Mouse (Mus musculus): ENCODE measurements around the gene Ajuba.
"Not testable (repeated sequence)": the region's sequence is repeated elsewhere in the genome, so short reads cannot be mapped to it uniquely, and the experiment has no call there.

Gene Ajuba

DNA sequence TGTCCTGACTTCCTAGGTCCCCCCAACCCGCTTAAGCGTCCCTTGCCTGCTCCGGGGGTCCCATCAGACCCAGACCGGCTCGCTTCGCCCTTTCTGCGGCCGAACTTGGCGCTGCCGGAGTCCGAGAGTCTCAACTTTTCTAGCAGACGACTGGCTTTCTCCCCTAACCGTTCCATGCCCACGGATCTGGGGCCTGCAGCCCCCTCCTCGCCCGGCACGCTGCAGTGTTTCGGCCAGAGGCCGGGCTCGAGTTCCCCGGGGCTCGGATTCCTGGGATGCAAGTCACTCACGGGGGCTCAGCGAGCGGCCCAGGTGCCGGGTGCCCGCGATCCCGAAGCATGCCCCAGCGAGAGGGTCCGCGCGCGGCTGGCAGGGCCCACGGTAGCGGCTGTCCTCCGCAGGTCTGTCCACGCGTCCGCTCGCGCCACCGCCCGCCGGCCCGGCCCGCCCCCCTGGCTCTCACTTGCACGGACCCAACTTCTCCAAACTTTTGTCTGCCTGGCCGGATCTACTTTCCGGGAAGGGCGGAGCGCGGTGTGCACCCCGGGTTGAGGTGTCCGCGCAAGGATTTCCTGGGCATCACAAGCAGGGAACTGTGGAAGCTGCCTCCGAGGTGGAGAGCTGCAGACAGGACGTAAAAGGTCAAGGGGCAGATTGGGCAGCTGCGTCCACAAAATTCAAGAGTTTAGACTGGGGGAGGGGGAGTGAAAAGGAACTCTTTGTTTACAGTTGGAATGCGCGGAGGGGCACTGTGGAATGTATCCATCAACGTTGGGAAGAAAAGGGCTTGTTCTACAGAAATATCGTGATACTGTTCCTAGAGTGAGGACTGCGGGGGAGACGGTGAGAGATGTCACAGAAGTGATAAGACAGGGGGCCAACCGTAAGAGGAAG lies at the start of gene Ajuba:
Ajuba (minus strand) TSS at position 470 of the 894 bp plus-strand sequence.
- in situ Hi-C loops (cut with MboI): no loop called here

DNA sequence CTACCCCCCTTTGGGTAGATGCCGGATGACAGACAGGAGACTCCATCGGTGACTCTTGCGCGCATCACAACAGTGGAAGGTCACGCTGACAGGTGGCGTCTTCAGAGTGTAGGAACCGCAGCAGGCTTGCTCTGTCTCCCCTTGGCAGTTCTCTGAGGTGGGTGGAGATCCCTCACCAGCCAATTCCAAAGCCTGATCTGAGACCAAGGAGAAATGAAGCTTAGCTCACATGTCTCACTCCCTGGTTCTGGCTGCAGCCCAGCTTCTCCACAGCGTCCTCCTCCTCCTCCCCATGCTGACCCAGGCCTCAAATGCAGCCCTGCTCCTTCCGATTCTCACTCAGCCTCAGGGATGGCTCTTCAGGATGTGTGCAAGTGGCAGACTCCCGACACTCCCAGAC lies 47.6 kb upstream of the Ajuba start:
- in situ Hi-C loops (cut with MboI): no loop called here

DNA sequence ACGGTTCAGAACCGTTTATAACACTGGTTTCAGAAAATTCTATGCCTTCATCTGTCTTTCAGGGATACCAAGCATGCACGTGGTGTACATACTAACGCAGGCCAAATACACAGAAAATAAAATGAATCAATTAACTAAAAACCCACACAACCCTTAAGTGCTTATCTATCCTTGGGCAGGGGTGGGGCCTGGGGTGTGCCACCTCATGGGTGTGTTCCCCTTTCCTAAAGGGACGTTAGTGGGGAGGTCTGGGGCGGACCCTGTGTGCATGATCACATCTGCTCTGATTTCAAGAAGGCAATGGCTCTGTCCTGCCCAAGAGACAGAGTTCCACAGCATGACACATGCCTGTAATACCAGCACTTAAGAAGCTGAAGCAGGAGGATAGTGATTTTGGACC lies 46.0 kb upstream of the Ajuba start:
- in situ Hi-C loops (cut with MboI): no loop called here

DNA sequence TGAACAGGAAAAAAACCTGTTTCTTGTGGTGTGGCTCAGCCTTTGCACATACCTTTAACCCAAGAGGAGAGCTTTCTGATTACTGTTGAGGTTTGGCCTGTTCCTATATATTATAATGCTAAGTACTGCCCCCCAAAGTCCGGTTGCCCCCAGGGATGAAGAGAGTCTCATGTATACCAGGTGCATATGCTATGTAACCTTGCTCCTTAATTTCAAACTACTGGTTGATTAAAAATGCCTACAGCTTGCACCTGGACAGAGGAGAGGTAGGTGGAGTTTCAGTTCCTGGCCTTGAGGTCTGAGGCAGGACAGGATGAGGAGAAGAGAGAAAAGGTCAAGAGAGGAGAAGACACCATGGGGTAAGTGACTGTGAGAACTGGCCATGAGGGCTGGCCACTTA lies 43.8 kb upstream of the Ajuba start, which contains the start of gene Psmb11:
Psmb11 (plus strand) TSS at position 301 of the 400 bp plus-strand sequence.
- in situ Hi-C loops (cut with MboI): no loop called here

DNA sequence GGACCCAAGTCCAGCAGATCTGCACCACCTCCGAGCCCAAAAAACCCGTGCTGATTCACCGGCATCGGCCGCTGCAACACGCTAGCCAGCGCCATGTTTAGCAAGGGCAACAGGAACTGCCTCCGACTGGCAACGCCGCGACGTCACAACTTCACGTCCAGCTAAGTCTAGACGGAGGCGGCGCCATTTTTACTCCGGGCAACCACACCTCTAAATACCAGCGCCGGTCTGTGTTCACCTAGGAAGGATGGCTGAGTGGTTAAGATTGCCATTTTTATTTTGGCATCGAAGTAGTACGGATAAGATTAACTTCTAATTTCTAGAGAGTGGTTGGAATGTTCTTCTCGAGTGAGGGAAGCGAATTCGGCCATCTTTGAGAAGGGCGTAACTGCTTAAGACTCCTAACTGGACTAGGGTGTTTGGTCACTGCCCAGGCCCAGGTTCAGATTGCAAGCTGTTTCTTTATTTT lies 40.6 kb upstream of the Ajuba start, which contains the start of gene Psmb5:
Psmb5 (minus strand) TSS at position 126 of the 469 bp plus-strand sequence.
- in situ Hi-C loops (cut with MboI): no loop called here

DNA sequence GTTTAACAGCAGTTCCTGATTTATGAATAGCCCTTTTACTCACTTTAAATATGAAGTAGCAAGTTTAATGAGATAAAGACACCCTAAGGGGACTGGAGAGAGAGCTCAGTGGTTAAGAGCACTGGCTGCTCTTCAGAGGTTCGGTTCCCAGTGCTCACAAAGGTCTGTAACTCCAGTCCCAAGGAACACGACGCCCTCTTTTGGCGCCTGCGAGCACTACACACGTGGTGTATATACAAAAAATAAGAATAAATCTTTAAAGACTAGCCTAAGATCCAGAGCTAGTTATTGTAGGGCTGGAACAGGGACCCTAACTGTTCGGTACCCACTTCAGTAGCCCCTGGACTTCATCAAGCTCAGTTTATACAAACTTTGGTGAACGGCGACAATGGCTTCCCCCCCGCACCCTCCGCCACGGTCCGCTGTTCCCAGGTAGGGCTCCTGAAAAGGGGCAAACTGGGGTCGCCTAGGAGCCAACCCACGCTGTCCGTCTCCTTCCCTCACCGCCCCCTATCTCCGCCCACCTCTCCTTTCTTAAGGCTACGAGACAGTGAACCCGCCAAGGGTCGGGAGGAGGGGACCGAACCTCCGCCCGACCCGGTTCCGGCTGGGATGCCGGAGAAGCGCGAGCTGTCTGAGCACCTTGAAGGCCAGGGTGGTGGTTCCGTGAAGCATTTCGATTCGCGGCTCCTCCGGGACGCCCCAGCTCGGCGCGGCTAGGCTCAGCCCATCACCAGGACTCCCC lies 40.0 kb upstream of the Ajuba start:
- in situ Hi-C loops (cut with MboI): no loop called here

DNA sequence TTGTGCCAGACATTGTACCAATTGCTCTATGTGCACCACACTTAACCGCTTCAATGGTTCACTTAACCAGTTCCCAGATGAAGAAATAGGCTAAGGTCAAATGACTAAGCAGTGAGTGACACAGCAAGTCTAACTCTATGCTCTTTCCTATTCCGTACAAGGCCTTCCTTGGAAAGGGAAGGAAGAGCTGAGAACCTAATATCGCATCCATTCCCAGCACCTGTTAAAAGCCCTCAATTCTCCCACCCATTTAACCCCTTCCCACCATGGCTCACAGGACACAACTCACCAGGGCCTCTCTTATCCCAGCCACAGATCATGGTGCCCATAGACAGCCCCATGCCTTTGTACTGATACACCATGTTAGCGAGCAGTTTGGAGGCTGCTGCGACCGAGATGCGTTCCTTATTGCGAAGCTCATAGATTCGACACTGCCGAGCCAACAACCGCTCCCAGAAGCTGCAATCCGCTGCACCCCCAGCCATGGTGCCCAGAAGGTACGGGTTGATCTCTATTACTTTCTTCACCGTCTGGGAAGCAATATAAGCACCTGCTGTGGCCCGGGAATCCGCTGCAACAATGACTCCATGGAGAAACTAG lies 39.0 kb upstream of the Ajuba start:
- in situ Hi-C loops (cut with MboI): no loop called here

DNA sequence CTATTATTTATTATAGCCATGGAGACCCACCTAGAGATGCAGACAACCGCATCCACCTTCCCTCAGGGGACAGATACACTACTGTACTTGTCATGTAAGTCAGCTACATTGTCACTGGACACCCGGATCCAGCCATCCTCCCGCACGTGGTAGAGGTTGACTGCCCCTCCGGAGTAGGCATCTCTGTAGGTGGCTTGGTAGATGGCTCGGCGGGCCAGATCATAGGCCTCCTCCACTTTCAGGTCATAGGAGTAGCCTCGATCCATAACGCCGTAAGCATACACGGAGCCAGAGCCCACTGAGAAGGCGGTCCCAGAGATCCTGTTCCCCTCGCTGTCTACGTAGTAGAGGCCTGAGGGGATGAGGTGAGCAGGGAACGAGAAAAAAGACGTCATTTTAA lies 36.8 kb upstream of the Ajuba start:
- in situ Hi-C loops (cut with MboI): not testable (repeated sequence)

DNA sequence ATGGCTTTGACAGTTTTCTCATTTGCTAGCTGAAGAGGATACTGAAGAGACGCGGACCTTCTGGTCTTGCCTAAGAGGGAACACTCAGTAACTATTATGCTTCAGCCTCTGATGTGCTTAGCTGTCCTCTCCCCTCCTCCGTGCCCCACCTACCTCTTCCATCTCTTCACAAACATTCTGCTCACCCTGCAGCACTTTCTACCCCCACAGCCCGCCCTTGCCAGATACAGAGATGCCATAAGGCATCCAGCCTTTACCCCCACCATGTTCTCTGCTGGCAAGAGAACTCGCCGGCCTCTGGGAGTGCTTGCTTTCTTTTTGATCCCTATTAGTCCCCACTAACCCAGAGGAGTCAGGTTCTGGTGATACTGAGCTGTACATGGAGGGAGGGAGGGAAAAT lies 33.3 kb upstream of the Ajuba start:
- in situ Hi-C loops (cut with MboI): no loop called here

DNA sequence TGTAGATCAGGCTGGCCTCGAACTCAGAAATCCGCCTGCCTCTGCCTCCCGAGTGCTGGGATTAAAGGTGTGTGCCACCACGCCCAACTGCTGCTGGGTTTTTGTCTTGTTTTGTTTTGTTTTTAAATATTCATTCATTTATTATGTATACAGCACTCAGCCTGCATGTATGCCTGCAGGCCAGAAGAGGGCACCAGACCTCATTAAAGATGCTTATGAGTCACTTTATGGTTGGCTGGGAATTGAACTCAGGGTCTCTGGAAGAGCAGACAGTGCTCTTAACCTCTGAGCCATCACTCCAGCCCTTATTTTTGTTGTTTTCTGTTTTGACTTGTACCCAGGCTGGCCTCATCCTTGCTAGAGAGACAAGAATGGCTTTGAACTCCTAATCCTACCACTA lies 32.6 kb upstream of the Ajuba start:
- in situ Hi-C loops (cut with MboI): no loop called here

DNA sequence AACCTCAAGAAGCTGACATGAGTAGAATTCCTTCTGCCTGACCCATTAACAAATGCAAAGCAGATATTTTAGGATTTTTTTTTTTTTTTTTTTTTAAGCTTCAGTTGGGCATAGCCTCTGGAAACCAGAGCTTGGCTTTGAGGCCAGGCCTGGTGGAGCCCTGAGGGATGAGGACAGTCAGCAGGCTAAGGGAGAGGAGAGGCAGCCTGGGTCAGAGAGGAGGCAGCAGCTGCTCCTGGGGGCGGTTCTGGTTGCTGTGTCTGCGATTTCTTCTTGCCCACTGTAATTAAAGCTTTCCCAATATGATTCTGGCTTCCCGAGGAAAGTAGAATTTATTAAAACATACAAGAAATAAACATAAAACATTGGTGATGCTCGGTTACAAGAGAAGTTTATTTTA lies 31.9 kb upstream of the Ajuba start:
- in situ Hi-C loops (cut with MboI): no loop called here

DNA sequence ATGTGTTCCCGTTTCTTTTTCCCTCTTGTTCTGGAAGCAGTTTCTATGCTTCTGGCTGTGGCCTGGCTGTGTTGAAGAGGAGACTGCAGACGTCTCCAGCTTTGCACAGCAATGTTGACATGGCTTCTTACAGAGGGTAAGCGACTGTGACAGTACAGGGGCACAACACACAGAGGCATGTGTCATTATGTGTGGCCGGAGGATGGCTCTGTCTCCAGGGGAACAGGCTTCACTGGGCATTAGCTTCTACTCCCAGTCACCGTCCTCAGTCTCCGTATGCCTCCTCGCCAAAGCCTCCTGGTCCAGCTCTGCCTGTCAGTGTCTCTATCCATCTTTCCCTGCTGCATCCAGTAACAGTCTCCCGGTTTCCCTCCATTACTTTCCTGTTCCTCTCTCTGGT lies 29.9 kb upstream of the Ajuba start:
- in situ Hi-C loops (cut with MboI): no loop called here

DNA sequence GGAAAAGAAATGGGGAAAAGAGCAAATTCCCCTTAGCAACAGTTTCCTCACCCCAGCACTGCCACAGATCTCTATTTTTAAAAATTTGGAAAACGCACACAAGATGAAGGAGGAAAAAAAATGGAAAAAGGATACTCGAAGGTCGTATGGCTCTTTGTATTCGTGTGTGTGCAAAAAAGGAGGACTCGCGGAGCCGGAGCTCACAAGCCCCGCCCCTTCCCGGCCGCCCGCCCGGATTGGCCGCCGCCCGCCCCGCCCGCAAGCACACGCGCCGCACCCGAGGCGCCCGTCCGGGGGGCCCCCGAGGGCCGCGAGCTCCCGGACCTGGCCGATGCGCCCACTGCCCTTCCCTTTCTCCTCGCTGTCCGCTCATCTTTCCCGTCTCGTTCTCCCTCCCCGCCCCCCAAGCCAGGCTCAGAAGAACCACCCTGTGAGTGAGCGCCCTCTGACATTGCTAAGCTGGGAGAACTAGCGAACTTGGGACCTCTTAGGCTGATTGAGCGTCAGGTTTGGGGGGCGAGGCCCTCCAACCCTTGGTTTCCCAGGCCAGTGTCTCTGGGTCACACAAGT lies 28.5 kb upstream of the Ajuba start, which contains the start of gene 4931414P19Rik:
4931414P19Rik (minus strand) TSS at position 242 of the 570 bp plus-strand sequence.
- in situ Hi-C loops (cut with MboI): no loop called here

DNA sequence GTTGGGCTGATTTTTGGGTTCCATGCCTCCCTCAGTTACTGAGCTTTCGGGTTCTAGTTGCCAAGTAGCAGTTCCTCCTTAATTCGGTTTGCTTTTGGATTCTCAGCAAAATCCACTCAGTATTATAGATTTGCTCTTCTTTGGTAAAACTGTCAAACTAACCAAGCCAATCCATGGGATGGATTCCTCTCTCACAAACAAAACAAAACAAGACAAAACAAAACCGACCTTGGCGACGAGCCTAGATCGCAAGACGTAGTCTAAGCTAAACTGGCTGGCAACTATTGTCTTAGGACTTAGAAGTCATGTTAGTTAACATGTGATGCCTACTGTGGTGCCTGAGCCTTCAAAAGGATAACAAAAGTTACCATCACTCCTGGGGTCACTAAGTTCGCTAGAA lies 26.3 kb upstream of the Ajuba start:
- in situ Hi-C loops (cut with MboI): no loop called here

DNA sequence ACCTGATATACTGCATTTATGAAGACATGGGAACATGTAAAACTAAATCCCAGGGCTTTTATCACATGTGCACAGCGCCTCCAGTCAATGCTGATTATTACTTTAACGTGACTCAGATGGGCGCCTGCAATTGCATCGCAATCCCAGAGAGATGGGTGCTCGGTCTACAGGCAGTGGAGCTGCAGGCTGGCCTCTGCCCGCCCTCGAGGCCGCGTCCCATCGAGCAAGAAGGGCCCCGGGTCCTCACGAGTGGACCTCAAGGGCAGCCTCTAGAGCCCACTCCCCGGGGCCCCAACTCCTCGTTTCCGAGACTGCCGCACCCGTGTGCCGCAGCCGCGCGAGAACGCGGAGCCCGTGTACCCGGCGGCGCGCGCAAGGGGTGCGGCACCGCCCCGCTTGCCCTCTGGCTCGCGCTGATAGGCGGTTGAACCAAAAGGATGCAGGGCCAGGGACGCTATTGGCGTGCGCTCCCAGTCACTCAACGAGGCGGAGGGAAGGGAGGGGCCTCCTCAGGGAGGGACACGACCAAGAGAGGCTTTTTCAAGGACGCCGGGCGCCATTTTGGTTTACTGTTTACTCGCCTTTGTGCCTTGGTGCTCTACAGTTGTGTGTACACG lies 25.8 kb upstream of the Ajuba start:
- in situ Hi-C loops (cut with MboI): no loop called here

DNA sequence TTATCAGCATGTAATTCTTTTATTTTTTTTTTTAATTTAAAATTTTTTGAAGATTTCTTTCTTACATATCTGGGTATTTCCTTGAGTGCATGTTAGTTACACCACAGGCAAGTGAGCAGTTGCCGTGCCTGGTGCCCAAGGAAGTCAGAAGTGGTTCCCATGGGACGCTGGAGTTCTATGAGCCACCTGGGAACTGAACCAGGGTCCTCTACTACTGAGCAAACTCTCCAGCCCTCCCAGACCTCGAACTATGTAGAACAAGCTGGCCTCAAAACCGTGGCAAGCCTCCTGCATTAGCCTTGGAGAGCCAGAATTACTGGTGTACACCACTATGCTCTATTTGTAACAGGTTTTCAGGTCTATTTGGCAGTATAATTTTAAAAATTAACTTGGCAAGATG lies 25.3 kb upstream of the Ajuba start:
- in situ Hi-C loops (cut with MboI): no loop called here

DNA sequence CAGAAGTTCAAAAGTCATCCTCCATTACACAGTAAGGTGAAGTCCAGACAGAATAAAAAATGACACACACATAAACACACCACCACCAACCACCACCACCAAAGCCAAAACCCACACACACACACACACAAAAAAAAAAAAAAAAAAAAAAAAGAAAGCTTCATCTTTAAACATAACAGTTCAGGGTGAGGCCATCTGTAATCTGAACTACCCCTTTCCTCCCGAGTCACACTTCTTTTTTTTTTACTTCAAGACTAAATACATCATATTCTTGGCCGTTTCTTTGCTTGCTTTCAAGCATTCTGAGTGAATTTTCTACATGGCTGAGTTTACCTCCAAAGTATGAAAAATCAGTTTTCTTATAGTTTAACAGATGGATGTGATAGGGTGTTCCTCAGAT lies 24.2 kb upstream of the Ajuba start:
- in situ Hi-C loops (cut with MboI): no loop called here

DNA sequence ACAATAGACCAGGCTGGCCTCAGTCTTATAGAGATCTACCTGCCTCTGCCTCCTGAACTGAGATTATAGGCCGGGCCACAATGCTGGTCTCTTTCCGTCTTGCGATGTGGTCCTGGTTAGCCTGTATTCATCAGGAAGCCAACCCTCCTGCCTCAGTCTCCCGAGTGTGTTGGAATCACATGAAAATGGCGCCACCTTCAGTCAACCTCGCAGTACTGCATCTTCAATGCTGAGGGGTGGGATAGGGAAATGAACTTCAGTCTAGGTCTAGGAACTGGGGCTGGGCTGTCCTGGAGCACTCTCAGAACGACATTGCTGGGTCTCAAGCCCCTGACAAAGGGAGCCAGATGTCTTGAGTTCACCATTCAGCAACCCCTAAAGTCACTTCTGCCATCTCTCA lies 19.7 kb upstream of the Ajuba start:
- in situ Hi-C loops (cut with MboI): no loop called here

DNA sequence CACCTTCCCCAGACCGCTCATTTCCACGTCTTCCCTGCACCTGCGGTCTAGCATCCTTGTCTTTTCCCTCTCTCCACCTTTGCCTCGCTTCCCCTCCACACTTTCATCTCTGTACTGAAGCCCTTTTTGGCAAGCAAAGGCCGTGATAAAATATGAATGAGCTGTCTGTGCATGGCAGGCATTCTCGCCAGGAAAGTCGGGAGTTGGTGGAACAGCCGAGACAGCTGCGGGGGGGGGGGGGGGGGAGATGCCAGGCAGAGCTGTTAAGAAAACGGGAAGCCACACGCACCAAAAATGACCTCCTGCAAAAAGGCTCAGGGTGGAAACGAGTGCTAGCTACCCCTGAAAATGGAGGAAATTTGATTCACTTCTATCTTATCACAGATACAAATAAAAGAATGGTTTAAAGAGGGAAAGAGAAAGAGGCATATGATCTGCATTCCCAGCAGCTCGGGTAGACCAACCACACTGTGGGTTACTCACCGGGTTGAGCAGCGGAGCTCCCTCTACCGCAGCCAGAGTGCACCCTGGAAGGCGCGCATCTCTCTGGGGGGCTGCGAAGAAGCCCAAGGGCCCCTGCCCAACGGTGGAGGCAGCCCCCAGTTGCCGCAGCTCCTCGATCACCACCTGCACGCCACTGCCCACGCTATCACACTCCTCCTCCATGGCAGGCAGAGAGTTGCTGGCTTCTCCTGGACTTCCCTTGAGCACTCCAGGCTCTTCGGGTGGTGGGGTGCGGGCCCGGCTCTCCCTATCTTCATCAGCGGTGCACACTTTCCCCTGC lies 17.5 kb upstream of the Ajuba start:
- in situ Hi-C loops (cut with MboI): no loop called here

DNA sequence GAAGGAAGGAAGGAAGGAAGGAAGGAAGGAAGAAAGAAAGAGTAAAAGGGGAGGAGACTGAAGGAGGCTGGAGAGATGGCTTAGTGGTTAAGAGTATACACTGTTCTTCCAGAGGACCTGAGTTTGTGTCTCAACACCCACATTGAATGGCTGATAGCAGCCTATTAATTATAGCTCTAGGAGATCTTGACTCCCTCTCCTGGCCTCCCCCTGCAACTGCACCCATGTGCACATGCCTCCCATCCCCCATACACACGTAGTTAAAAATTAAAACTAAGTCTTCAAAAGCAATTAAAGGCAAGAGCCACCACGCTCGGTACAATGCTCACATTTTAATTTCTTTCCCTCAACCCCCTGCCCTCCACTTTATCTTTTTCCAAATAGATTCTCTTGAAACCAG lies 16.7 kb upstream of the Ajuba start:
- in situ Hi-C loops (cut with MboI): no loop called here

All from mature B cell (primary cell).